Mouse (Mus musculus): ENCODE data around the gene Baiap3.
"Not testable (repeated sequence)": the region's sequence is repeated elsewhere in the genome, so short reads cannot be mapped to it uniquely, and the experiment has no call there.

The Baiap3 gene

DNA sequence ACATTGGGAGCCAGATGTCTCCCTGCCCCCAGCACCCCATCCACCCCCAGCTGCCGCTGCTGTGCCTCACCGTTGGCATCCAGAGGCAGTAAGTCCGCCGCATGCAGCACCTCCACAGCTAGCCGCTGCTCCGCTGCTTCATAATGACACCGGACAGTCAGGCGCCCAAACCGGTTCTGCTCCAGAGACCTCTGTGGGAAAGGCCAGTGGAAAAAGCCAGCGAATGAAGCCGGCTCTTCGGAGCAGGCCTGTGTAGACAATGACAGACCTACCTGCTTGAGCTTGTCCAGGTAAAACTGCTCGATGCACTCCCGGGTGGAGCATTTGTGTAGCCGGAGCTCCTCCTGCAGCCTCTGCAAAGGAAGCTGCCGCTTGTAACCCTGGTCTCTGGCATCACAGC, 11.9 kb downstream of the Baiap3 start:
- DNase-seq: no peak

DNA sequence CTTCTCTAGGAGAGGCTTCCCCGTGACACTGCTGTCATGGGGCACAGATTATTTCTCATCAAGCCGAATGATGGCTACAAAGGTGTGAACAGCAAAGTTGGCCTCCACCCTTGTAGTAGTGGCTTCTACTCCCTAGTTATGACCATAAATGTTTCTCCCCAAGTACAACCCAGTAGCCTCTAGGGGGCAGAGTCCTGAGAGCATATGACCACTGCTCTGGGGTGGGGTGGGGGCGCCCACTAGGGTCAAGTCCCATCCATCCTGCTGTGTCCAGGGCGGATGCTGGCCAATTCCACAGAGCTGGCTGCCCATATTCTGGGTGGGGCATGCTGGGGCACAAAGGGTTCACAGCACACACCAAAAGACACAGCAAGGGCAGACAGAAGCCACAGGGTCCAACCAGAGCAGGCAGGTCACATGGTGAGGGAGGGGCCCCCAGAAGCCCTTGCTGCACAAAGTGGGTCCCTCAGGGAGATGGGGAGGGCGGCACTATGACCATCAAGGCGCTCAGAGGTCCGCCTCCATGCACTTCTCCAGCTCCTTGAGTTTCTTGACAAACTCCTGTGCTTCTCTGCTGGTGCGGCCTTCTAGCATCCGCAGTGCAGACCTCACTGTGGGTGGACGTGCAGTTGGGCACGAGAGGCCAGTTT, 12.9 kb downstream of the Baiap3 start:
- DNase-seq: no peak

DNA sequence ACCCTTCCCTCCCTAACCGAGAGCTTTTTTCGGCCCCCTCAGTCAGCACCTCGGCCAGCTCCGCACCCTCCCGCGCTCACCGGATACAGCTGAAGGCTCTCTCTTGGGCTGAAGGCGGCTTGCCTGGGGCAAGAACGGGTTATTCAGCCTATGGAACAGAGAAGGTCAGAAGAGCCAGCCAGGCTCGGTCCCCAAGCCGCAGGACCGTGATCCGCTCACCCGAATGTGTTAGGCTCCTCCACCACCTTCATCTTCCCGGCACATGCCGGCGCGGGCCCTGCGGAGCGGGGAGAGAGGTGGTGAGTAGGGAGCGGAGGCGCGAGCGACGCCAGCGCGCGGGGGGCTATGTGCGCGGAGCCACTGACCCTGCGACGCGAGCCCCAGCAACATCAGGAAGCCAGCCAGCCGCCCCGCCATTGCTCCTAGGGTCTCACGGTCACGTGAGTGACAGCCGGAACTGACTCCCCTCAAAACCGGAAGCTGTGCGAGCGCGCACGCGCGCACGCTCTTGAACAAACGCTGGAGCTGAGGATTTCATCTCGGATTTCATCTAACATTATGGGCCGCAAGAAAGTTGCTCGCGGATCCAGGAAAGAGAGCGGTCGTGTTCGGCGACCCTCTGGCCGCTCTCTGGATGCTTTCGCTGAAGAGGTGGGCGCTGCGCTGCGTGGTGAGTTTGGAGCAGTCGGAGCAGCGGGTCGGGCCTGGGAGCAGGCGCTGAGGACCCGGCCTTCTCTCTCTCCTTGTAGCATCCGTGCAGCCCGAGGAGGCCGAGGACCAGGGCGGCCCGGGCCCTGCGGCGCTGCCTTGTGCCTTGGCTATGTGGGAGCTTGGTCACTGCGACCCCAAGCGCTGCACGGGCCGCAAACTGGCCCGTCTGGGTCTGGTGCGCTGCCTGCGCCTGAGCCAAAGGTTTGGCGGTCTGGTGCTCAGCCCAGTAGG, 16.2 kb downstream of the Baiap3 start, which contains the start of the genes Gnptg and Tsr3:
TSS of gene Gnptg (minus strand) at position 430 of the 942 bp plus-strand sequence.
TSS of gene Tsr3 (plus strand) at position 476 of the 942 bp plus-strand sequence.
- peak; percentile 83 for DNase-seq

DNA sequence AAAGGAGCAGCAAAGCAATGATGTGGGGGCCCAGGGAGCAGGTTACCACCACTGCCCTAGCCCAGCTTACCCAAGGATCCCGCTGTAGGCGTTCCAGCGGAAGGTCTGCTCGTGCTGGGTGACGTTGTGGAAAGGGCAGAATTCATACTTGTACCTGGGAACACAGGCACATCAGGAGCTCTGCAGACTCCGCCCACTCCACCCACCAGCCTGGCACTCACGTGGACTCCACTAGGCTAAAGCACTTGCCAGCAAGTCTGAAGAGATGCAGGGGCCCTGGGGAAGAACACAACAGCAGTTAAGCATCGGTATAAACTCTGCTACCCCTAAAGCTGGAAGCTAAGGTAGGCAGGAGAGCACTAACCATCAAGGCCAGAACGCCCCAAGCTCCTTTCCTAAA, 20.5 kb downstream of the Baiap3 start:
- DNase-seq: no peak

DNA sequence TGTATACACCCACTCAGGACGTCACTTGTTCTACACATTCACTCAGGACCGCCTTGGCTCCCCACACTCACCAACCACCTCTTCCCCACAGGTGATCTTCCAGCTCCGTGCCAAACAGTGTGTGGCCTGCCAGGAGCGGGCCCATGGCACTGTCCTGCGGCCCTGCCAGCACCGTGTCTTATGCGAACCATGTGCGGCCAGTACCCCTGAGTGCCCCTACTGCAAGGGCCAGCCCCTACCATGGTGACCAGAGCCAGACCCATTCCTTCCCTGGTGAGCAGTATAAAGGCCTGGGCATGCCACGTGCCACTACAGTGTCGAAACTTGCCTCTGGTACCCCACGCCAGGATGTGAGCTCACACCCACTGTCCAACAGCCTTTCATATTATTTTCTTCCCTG, 24.5 kb downstream of the Baiap3 start:
- DNase-seq: not testable (repeated sequence)

DNA sequence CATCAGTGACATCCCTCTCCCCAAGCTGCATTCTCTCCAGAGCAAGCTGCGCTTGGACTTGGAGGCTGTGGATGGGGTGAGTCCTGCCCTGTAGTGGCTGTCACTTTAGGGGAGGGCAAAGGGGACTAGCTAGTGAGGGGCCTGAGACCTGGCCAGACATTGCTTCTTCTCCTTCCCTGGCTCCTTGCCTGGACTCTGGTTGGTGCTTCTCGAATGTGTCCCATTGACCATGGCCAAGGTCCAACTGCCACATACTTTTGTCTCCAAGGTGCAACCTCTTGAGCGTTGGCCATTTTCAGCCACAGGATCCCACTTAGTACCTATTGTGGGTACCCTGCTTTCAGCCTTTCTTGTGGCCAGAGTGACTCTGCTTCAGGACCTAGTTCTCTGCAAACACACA, 25.5 kb downstream of the Baiap3 start:
- DNase-seq: peak; percentile 79

DNA sequence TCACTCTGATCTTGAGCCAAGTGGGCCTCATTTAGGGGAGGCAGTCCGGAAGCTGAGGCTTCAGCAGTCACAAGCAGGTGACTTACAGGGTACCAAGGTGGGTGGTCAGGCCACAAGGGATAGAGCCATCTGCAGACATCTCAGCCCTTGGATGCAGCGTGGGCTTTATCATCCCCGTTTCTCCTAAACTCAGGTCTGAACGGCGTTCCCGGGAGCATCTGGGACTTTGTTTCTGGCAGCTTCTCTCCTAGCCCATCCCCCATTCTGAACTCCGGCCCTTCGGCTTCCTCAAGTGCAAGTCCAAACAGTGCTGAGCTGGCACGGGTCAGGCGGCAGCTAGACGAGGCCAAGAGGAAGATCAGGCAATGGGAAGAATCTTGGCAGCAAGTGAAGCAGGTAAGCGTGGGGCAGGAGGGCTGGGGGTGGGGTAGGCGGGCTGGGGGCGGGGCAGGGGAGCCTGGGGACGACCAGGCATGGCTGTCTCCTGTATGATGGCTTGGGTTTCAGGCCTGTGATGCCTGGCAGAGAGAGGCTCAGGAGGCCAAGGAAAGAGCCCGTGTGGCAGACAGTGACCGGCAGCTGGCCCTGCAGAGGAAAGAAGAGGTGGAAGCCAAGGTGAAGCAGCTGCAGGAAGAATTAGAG, 26.0 kb downstream of the Baiap3 start:
- peak; percentile 67 for DNase-seq

DNA sequence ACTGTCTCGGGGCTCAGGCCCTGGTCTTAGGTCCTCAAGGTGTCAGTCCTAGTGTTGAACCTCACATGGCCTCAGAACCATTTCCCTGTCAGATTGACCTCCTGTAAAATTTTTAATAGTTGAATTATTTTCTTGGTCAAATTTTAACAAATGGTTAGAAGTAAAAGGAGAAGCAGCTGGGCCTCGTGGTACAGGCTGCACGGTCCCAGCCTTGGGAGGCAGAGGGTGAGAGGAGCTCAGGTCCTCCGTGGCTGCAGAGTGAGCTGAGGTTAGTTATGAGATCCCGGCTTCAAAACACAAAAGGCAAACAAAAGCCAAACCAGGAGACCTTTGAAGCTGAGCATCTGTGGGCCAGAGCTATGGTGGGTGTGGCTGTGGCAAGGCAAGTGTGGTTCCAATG, 28.2 kb downstream of the Baiap3 start:
- DNase-seq: peak; percentile 83

DNA sequence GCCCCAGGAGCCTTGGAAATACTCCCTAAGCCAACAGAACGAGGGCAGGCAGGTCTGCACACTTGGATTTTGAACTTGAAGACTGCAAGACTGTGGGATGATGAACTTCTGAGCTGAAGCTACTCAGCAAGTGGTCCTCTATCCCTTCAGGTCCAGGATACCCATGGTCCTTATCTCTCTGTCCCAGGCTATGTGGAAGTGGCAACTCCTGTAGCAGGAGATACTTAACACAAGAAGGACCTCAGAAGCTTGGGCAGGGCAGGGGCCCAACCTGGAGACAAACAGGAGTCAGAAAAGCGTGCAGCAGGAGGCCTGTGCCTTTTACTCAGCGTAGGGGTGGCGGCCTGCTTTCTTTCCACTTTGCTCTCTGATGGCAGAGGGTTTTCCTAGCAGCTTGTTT, 30.5 kb downstream of the Baiap3 start:
- DNase-seq: no peak

DNA sequence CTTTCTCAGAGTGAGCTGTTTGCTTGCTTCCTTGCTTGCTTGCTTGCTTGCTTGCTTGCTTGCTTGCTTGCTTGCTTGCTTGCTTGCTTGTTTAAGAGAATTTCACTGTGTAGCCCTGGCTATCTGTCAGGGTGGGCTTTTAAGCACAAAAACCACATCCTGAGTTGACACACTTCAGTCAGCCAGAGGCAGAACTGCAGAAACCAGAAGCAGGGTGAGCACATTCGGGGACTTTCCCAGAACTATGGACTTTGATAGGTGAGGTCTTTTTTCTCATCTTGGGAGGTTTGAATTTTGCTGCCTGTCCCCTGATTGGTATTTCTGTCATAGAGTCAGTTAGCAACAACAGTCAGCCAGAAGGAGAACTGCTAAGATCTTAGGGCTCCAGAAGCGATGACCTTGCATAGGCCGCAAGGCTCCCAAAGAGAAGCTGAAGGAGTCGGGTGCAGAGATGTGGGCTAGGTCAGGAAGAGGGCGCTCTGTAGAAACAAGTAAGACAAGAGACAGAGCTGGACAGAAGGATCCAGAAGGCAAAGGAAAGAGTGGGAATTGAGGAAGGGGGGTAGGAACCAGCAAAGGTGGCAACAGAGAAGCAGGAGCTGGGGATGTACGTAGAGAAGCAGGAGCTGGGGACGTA, 31.5 kb downstream of the Baiap3 start:
- peak; percentile 48 for DNase-seq

DNA sequence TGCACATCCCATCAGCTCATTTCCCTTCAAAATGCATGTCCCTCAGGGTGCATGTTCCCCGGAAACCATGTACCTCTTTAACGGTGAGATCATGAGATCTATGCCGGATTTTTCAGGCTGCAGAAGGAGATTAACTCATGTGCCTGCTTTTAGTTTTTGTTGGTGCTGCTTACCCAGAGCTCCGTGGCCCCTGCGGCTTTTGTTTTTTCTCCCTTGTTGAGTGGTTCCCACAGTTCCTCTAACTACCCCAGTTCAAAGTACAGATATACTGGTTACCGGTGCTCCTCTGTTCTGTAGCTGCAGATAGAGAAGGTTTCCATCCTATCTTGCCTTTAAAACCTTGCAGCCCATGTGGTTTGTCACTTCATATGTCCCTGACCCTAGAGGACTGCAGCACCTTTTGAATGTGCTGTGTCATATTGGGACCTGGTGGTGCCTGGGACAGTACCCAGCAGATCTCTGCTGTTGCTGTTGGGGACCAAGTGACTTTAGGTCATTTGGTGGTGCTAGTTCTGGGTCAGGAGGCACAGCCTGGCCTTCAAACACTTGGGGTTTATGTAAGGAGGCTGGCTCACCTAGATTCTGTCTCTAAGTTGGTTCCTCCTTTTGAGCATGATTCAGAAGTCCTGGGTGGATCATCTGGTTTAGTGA, 33.1 kb downstream of the Baiap3 start:
- peak; percentile 50 for DNase-seq

DNA sequence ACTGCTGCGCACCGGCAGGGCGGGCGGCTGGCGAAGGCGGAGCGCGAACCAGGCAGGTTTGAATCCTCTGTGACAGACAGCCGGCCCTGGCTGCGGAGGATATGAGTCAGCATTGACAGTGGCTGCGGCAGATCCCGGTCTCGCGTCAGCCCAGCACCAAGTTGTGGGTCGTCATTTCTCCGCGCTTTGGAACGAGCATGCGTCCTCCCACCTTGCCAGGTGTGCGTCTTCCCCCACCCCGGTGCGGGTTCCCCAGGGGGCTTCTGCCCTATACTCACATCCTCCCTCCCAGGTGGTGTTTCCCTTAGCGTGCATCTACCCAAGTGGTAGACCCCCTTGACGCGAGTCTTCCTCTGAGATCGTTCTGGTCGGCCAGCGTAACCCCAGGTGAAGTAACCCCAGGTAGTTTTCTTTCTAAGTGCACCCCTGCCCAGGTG, 33.6 kb downstream of the Baiap3 start:
- DNase-seq: peak; percentile 36

DNA sequence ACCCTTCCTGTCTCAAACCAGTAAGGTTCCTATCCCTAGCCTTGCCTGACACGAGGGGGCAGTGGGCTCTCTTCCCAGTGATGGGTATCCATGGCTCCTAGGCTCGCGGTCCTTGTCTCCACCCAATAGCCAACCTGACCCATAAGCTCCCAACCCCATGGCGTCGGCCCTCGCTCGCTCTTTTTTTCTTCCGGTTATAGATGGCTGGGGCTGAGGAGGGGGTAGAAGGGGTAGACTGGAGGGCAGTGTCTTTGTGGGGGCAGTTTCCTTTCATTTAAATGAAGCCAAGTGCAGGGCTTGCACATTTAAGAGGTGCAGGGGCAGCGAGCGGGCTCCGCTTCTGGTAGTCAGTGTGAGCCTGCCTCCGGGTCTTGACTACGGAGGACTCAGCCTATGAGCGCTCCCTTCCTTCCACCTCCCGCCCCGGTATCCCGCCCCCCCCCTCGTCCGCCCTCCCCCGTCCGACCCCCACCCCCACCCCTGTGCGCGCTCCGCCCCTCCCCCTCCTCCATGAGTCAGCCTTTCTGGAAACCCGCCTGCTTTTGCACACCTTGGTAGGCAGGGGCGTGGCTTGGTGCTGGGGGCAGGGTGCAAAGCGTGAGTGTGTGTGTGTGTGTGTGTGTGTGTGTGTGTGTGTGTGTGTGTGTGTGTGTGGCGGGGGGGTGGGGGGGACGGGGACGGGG, 34.2 kb downstream of the Baiap3 start:
- DNase-seq: peak; percentile 83

DNA sequence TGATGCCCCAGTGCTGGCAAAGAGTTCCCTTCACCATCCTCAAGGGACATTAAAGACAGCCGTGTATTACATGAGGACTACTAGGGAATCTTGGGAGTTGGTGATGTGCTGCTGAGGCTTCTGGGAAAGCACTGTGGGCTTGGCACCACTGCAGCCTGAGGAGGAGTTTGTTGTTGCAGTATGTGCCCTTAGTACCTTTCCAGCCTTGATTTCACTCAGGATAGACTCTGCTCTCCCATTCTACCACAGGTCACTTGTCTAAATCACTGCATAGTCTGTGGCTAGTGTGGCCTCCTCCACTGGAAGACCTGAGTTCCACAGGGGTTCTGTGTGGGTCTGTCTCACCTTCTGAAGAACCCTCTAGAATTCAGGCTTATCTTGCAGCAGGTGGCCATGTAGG, 35.4 kb downstream of the Baiap3 start:
- peak; percentile 61 for DNase-seq

DNA sequence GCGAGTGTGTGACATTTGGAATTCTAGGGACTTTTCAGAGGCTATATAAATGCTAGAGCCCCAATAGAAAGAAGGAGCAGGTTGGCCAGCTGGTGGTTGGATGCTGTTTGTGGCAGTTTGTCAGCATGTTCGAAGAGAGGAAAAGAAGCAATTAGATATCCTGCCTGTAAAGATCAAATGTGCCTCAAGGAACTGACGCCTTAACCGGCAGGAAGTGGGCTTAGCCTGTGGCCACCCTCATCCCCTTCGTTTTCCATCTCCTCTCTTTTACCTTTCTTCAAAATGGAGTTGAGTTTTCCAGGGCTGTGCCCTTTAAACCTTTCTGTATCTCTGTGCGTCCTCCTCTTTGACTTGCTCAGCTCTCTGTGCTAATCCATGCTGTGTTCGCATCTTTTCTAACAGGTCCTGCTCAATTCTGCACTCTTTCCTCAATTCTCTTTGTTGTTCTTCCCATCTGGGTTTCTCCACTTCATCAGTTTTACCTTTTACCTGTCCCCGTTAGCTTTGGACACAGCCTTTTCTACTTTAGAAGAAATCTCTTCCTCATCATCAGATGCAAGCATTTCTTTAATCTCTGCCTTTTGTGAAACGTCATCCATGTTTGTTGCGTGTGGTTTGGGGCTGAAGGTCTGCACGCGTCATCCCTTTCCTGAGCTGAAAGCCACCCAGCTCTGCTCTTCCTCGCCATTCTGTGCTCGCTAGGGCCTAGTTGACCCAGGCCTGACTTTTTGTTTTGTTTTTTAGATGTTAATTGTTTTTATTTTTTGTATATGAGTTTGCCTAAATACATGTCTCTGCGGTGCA, 36.5 kb downstream of the Baiap3 start:
- no peak for DNase-seq

DNA sequence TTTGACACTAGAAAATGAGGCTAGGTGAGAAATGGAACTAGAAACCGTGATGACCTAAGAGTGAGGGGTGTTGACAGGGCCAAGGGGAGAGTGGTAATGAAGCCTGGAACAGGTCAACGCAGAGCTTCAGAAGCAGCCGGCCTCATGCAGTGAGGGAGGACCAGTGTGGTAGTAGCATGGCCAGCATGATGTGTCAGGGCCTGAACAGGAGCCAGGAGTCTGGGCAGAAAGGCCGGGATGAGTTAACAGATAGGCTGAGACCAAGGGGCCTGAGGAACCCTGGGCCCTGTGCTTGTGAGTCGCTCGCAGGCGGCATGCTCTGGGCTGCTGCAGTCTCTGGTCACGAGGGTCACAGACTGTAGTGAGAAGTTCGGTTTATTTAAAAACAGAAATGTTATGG, 37.2 kb downstream of the Baiap3 start:
- no peak for DNase-seq

DNA sequence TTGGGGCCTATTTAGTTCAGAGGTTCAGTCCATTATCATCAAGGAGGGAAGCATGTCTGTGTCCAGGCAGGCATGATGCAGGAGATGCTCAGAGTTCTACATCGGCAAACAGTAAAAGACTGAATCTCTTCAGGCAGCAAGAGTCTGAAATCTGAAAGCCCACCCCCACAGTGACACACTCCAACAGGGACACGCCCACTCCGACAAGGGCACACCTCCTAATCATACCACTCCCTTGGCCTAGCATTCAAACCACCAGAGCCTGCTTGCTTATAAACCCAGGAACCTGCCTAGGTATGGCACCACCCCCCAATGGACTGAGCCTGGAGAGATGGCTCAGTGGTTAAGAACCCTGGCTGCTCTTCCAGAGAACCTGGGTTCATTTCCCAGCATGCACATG, 40.7 kb downstream of the Baiap3 start:
- no peak for DNase-seq

DNA sequence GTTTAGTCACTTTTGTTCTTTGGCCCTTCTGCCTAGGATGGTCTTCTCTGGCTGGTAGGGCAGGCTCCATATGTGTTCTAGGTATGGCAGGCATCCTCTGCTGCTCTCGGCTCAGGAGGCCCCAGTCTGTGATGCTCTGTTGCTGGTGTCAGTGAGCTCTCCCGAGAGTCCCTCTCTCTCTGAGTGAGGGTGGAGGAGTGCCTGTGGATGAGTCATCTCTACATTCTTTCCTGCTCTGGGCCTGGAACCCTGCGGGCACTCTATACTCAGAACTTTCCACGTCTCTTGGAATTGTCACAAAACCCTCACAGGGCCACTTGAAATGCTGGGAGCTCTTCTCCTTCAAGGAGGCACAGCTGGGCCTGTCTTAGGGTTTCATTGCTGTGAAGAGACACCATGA, 44.5 kb downstream of the Baiap3 start:
- DNase-seq: no peak

DNA sequence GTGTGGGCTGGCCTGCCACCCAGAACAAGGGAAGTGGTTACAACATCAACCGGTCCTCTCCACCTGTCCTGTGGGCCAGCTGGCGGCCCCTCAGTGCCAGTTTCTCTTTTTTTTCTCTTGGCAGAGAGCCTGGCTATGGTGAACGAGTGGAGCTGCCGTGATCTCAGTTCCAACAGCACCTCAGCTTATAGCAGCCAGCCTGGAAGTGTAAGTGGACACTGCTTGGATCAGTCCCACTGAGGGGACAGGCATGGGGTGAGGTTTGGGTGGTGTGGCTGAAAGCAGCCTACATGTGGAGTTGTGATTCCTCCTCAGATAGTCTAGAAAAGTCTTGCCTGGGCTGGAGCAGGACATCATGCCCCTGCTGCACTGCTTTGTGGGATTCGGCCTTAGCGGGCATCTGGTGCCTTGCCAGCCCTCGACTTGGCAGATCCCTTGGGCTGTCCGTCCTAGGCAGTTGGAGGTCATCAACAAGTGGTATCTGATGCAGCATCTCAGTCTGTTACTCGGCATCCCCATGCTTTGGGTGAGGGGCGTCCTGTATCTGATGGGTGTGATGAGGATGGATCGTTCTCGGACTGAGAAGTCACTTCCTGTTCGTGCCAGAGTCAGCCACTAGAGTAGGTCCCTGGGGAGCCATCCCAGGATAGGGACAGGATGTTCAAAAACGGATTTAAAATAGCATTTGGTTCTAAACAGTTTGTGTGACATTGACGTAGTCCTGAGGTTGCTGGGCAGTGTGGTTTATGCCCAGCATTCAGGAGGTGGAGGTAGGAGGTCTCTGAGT, 45.3 kb downstream of the Baiap3 start:
- peak; percentile 80 for DNase-seq

DNA sequence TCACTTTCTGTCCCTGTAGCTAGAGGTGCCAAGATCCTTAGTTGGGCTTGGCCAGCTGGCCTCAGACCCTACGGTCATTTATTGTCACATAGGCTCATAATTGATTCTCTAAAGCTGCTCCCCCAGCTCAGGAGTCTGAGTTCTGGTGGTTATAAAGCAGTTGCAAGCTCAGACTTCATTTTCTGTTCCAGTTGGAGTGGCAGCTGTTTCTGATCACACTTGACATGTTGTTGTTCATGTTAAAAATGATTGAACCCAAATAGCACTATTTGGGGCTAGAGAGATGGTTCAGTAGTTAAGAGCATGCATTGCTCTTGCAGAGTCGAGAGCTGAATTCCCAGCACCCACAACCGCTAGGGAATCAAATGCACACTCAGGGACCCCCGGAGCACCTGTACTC, 46.2 kb downstream of the Baiap3 start:
- peak; percentile 32 for DNase-seq

All from kidney, adult 9 months (tissue).